Mouse (Mus musculus) heart, embryonic 14.5 days (tissue): ENCODE results near the gene Trh. TPM values are rescaled to one million over a fixed set of nuclear protein-coding genes. Genes with fewer than 3 reads are reported as not detected.

ENCODE experiments used
- ATAC-seq: fragments of 200-750 bp; cut with Nextera tagmentation; 2 replicates; pipeline ENCODE4 v1.8.0; 2017; ENCODE audit warnings: low read depth, moderate TSS enrichment; ENCODE audit not compliant: insufficient number of reproducible peaks, insufficient read depth, low FRiP score
- H3K27ac ChIP-seq, 2 experiments: fragments of 200-500 bp in 1 of 2; fragments of 300-500 bp in 1 of 2; sonication (generic) in 1 of 2; replicated peaks in 1 of 2; 2 replicates each; pipeline ENCODE4 v1.5.1; 2012 to 2014; ENCODE audit warnings: low read depth in 2 of 2, low read length in 2 of 2, control low read depth in 1 of 2, mild to moderate bottlenecking in 1 of 2, mixed read lengths in 1 of 2; ENCODE audit not compliant: control insufficient read depth in 1 of 2, insufficient read depth in 1 of 2
- H3K27me3 ChIP-seq: fragments of 300-500 bp; sonication (generic); 2 replicates; pipeline ENCODE4 v1.6.1; 2014; ENCODE audit warnings: mild to moderate bottlenecking, low read length, control low read depth; ENCODE audit not compliant: control insufficient read depth, insufficient read depth
- H3K36me3 ChIP-seq: fragments of 300-500 bp; sonication (generic); 2 replicates; pipeline ENCODE4 v1.6.1; 2014; ENCODE audit warnings: mild to moderate bottlenecking, control low read depth, low read length, mixed read lengths; ENCODE audit not compliant: control insufficient read depth, insufficient read depth
- H3K4me1 ChIP-seq, 2 experiments: fragments of 200-500 bp in 1 of 2; fragments of 300-500 bp in 1 of 2; sonication (generic) in 1 of 2; 2 replicates each; pipeline ENCODE4 v1.6.1; 2012 to 2014; ENCODE audit warnings: low read length in 2 of 2, control low read depth in 1 of 2, mixed read lengths in 1 of 2; ENCODE audit not compliant: control insufficient read depth in 2 of 2, insufficient read depth in 2 of 2
- H3K4me2 ChIP-seq: fragments of 300-500 bp; sonication (generic); 2 replicates; pipeline ENCODE4 v1.6.1; 2014; ENCODE audit warnings: mild to moderate bottlenecking, low read length
- H3K4me3 ChIP-seq, 2 experiments: fragments of 200-500 bp in 1 of 2; fragments of 300-500 bp in 1 of 2; sonication (generic) in 1 of 2; 2 replicates each; pipeline ENCODE4 v1.5.1; 2012 to 2014; ENCODE audit warnings: low read length in 2 of 2, mild to moderate bottlenecking in 2 of 2, control low read depth in 1 of 2, low read depth in 1 of 2, moderate library complexity in 1 of 2; ENCODE audit not compliant: control insufficient read depth in 1 of 2, insufficient read depth in 1 of 2
- H3K9ac ChIP-seq: fragments of 300-500 bp; sonication (generic); 2 replicates; pipeline ENCODE4 v1.6.1; 2014; ENCODE audit warnings: mild to moderate bottlenecking, low read length
- H3K9me3 ChIP-seq: fragments of 300-500 bp; sonication (generic); 2 replicates; pipeline ENCODE4 v1.6.1; 2016; ENCODE audit warnings: low read length, control low read depth; ENCODE audit not compliant: control insufficient read depth
- WGBS: fragments of 180-500 bp; shearing (Covaris S2); extraction: QIAGEN DNeasy Blood & Tissue Kit; methylation state at CpG from one replicate; pipeline ENCODE4 v1.1.7; 2014; 5-methylcytosine and 5-hydroxymethylcytosine counted together
- polyA plus RNA-seq: library from polyadenylated mRNA; unstranded; fragments of >200 nt; fragmentation: Nextera tagmentation; extraction: Ambion mirVana; gene quantifications from 2 replicates; pipeline ENCODE4 v1.2.1, GENCODE M21; 2014

Trh gene
- polyA plus RNA-seq, 1 experiment from 2014 or later, result 0.34 TPM

- Histone ChIP-seq H3K9ac (no peak overlapping the region), H3K4me3 (no peak overlapping the region), H3K4me1 (no peaks in the 10 kb centered on the region), H3K4me2 (no peak overlapping the region), H3K27me3 (no peaks in the 10 kb centered on the region), H3K9me3 (no peaks in the 10 kb centered on the region), H3K27ac (no peak overlapping the region), H3K36me3 (no peaks in the 10 kb centered on the region)
- WGBS, result 73% methylated on average over 3 of the region's 3 CpGs
- no peak for ATAC-seq
These were observed 28.2 kb upstream of the Trh start for GRCm38 (mm10) chr6:92272601-92273000.

- Histone ChIP-seq H3K4me3 (no peak overlapping the region), H3K36me3 (no peaks in the 10 kb centered on the region), H3K27ac (no peak overlapping the region), H3K9me3 (no peaks in the 10 kb centered on the region), H3K4me1 (no peaks in the 10 kb centered on the region), H3K9ac (no peak overlapping the region), H3K27me3 (no peaks in the 10 kb centered on the region), H3K4me2 (no peak overlapping the region)
- 10% methylated on average over 4 of the region's 4 CpGs for WGBS
- no peak for ATAC-seq
These were observed 24.6 kb upstream of the Trh start for GRCm38 (mm10) chr6:92269019-92269418.

- Histone ChIP-seq H3K4me3 (no peak overlapping the region), H3K4me1 (no peaks in the 10 kb centered on the region), H3K4me2 (no peak overlapping the region), H3K36me3 (no peaks in the 10 kb centered on the region), H3K27ac (no peak overlapping the region), H3K9ac (no peak overlapping the region), H3K27me3 (no peaks in the 10 kb centered on the region), H3K9me3 (no peaks in the 10 kb centered on the region)
- no peak for ATAC-seq
- 48% methylated on average over 1 of the region's 1 CpGs for WGBS
These were observed 23.6 kb upstream of the Trh start for GRCm38 (mm10) chr6:92268001-92268400.

- ATAC-seq, result no peak
- Histone ChIP-seq H3K27ac (no peak overlapping the region), H3K9me3 (no peaks in the 10 kb centered on the region), H3K4me2 (no peak overlapping the region), H3K4me3 (no peak overlapping the region), H3K36me3 (no peaks in the 10 kb centered on the region), H3K27me3 (no peaks in the 10 kb centered on the region), H3K4me1 (no peaks in the 10 kb centered on the region), H3K9ac (no peak overlapping the region)
- 60% methylated on average over 4 of the region's 4 CpGs for WGBS
These were observed 16.9 kb upstream of the Trh start for GRCm38 (mm10) chr6:92261162-92261843.

- no peak overlapping the region for H3K27ac ChIP-seq
- no peak overlapping the region for H3K9ac ChIP-seq
- H3K36me3 ChIP-seq, result no peaks in the 10 kb centered on the region
- H3K9me3 ChIP-seq, result peaks cover 5% of the 10 kb centered on the region; the same call in 1 of the 2 replicates
- no peak overlapping the region for H3K4me2 ChIP-seq
- no peaks in the 10 kb centered on the region for H3K4me1 ChIP-seq
- H3K4me3 ChIP-seq, result no peak overlapping the region
- no peaks in the 10 kb centered on the region for H3K27me3 ChIP-seq
- ATAC-seq, result no peak
These were observed 10.9 kb upstream of the Trh start for GRCm38 (mm10) chr6:92255346-92255745.

- Histone ChIP-seq H3K27me3 (no peaks in the 10 kb centered on the region), H3K4me2 (no peak overlapping the region), H3K4me3 (no peak overlapping the region), H3K4me1 (no peaks in the 10 kb centered on the region), H3K9me3 (peaks cover 5% of the 10 kb centered on the region; the same call in 1 of the 2 replicates), H3K9ac (no peak overlapping the region), H3K27ac (peak overlapping the region; percentile 8 to 47; a peak in 2 of 4 replicates), H3K36me3 (no peaks in the 10 kb centered on the region)
- 54% methylated on average over 3 of the region's 3 CpGs for WGBS
- peak; percentile 72 for ATAC-seq
These were observed 8.9 kb upstream of the Trh start for GRCm38 (mm10) chr6:92253253-92253870.

- peaks cover 0 to 2% of the 10 kb centered on the region in 2 experiments; a peak in 1 of 4 replicates for H3K4me1 ChIP-seq
- peaks cover 46% of the 10 kb centered on the region for H3K27me3 ChIP-seq
- H3K27ac ChIP-seq, result no peak overlapping the region
- no peak overlapping the region for H3K4me2 ChIP-seq
- 21% methylated on average over 7 of the region's 7 CpGs for WGBS
- no peak overlapping the region for H3K9ac ChIP-seq
- H3K4me3 ChIP-seq, result no peak overlapping the region
- no peak for ATAC-seq
- H3K36me3 ChIP-seq, result no peaks in the 10 kb centered on the region
- H3K9me3 ChIP-seq, result no peaks in the 10 kb centered on the region
These were observed 2.9 kb upstream of the Trh start for GRCm38 (mm10) chr6:92247215-92247919.
